Mouse (Mus musculus) effector memory CD4-positive, alpha-beta T cell, adult 7 months (primary cell): ENCODE data around the gene Cyp4f15. TPM values are rescaled to one million over a fixed set of nuclear protein-coding genes. Genes with fewer than 3 reads are reported as not detected.

Source experiments
- polyA plus RNA-seq: library from polyadenylated mRNA; unstranded; fragments of 100-300 nt; shearing (Covaris generic); gene quantifications from one replicate; pipeline ENCODE4 v1.2.1, GENCODE M21; 2017

The Cyp4f15 gene
- not detected for polyA plus RNA-seq

GRCm38 (mm10) chr17:32685048-32685750 lies at the start of gene Cyp4f15:
Gene Cyp4f15 (plus strand): TSS chr17:32685627.

GRCm38 (mm10) chr17:32658712-32659111 lies 26.7 kb upstream of the Cyp4f15 start, which contains the start of gene Cyp4f40:
Gene Cyp4f40 (plus strand): TSS chr17:32658900.

Other genes with a start within 250 kb of the Cyp4f15 start
- gene Cyp4f39, start 232.9 kb upstream of the Cyp4f15 start, polyA plus RNA-seq = not detected
- 1.0 TPM for gene Cyp4f17, start 179.6 kb upstream of the Cyp4f15 start, polyA plus RNA-seq
- gene Cyp4f16, start 149.1 kb upstream of the Cyp4f15 start, polyA plus RNA-seq = 13.9 TPM
- gene Cyp4f37, start 64.3 kb upstream of the Cyp4f15 start, polyA plus RNA-seq = not detected
- gene Cyp4f40, start 26.7 kb upstream of the Cyp4f15 start, polyA plus RNA-seq = 0.23 TPM
- gene Zfp871, start 102.7 kb downstream of the Cyp4f15 start, polyA plus RNA-seq = 33.0 TPM
- 0.15 TPM for gene Zfp811, start 124.3 kb downstream of the Cyp4f15 start, polyA plus RNA-seq
- gene Zfp799, start 144.6 kb downstream of the Cyp4f15 start, polyA plus RNA-seq = 1.5 TPM
- not detected for gene Zfp870, start 206.0 kb downstream of the Cyp4f15 start, polyA plus RNA-seq
- not detected for gene Cyp4f14, start 231.7 kb downstream of the Cyp4f15 start, polyA plus RNA-seq